Mouse (Mus musculus): ENCODE measurements at regions not wholly inside any gene's neighbourhood (a gene's known extent, or its start where the extent isn't known, plus 50 kb on each side); places are given as distances from the start of the nearest gene placed in this dataset.

- Histone ChIP-seq H3K4me2 (ENCODE audit: low read depth, low read length) (no peak overlapping the region), H3K36me3 (ENCODE audit: control insufficient read depth, insufficient read depth, low read length) (no peaks in the 10 kb centered on the region), H3K9me3 (ENCODE audit: control insufficient read depth, low read length) (0 out of 2 replicates have a peak, but pooled peaks cover 3% of the 10 kb centered on the region), H3K27ac (replicated peaks; ENCODE audit: low read depth, low read length) (no peak overlapping the region), H3K4me1 (ENCODE audit: control insufficient read depth, insufficient read depth, low read length) (no peaks in the 10 kb centered on the region), H3K4me3 (ENCODE audit: low read depth, low read length) (no peak overlapping the region), H3K27me3 (replicated peaks; ENCODE audit: control insufficient read depth, insufficient read depth, low read length) (no peaks in the 10 kb centered on the region), H3K9ac (ENCODE audit: low read depth, low read length) (no peak overlapping the region)
- 90% methylated on average over 4 of the region's 4 CpGs for WGBS
- no peak for DNase-seq (ENCODE audit: low spot score)
- no peak for ATAC-seq (ENCODE audit: low read depth)
These were observed 134.8 kb downstream of the Plk2 start for GRCm38 (mm10) chr13:110529624-110530023.

GRCm38 (mm10) chr13:110534320-110534764 lies 139.5 kb downstream of the Plk2 start:
- 45% methylated on average over 7 of the region's 7 CpGs for WGBS
- no peaks in the 10 kb centered on the region for H3K9me3 ChIP-seq (ENCODE audit: control insufficient read depth, low read length)
- ATAC-seq (ENCODE audit: low read depth) (no peak), DNase-seq (ENCODE audit: low spot score) (peak; percentile 39)
- no peak overlapping the region for H3K9ac ChIP-seq (ENCODE audit: low read depth, low read length)
- no peaks in the 10 kb centered on the region for H3K4me1 ChIP-seq (ENCODE audit: control insufficient read depth, insufficient read depth, low read length)
- H3K27me3 ChIP-seq (replicated peaks; ENCODE audit: control insufficient read depth, insufficient read depth, low read length): no peaks in the 10 kb centered on the region
- no peak overlapping the region for H3K4me2 ChIP-seq (ENCODE audit: low read depth, low read length)
- no peak overlapping the region for H3K27ac ChIP-seq (replicated peaks; ENCODE audit: low read depth, low read length)
- H3K4me3 ChIP-seq (ENCODE audit: low read depth, low read length): no peak overlapping the region
- H3K36me3 ChIP-seq (ENCODE audit: control insufficient read depth, insufficient read depth, low read length): no peaks in the 10 kb centered on the region

GRCm38 (mm10) chr13:110535785-110536184 lies 140.9 kb downstream of the Plk2 start:
- 68% methylated on average over 2 of the region's 2 CpGs for WGBS
- no peak for DNase-seq (ENCODE audit: low spot score)
- H3K27me3 ChIP-seq (replicated peaks; ENCODE audit: control insufficient read depth, insufficient read depth, low read length): no peaks in the 10 kb centered on the region
- H3K4me2 ChIP-seq (ENCODE audit: low read depth, low read length): no peak overlapping the region
- no peaks in the 10 kb centered on the region for H3K4me1 ChIP-seq (ENCODE audit: control insufficient read depth, insufficient read depth, low read length)
- no peaks in the 10 kb centered on the region for H3K36me3 ChIP-seq (ENCODE audit: control insufficient read depth, insufficient read depth, low read length)
- no peak for ATAC-seq (ENCODE audit: low read depth)
- H3K27ac ChIP-seq (replicated peaks; ENCODE audit: low read depth, low read length): no peak overlapping the region
- H3K9ac ChIP-seq (ENCODE audit: low read depth, low read length): no peak overlapping the region
- no peak overlapping the region for H3K4me3 ChIP-seq (ENCODE audit: low read depth, low read length)
- no peaks in the 10 kb centered on the region for H3K9me3 ChIP-seq (ENCODE audit: control insufficient read depth, low read length)

GRCm38 (mm10) chr13:110537960-110538463 lies 143.2 kb downstream of the Plk2 start:
- peak; percentile 46 for DNase-seq (ENCODE audit: low spot score)
- ATAC-seq (ENCODE audit: low read depth): no peak
- no peak overlapping the region for H3K9ac ChIP-seq (ENCODE audit: low read depth, low read length)
- no peak overlapping the region for H3K27ac ChIP-seq (replicated peaks; ENCODE audit: low read depth, low read length)
- no peak overlapping the region for H3K4me3 ChIP-seq (ENCODE audit: low read depth, low read length)
- H3K27me3 ChIP-seq (replicated peaks; ENCODE audit: control insufficient read depth, insufficient read depth, low read length): no peaks in the 10 kb centered on the region
- H3K4me1 ChIP-seq (ENCODE audit: control insufficient read depth, insufficient read depth, low read length): no peaks in the 10 kb centered on the region
- 48% methylated on average over 7 of the region's 7 CpGs for WGBS
- no peak overlapping the region for H3K4me2 ChIP-seq (ENCODE audit: low read depth, low read length)
- no peaks in the 10 kb centered on the region for H3K36me3 ChIP-seq (ENCODE audit: control insufficient read depth, insufficient read depth, low read length)
- no peaks in the 10 kb centered on the region for H3K9me3 ChIP-seq (ENCODE audit: control insufficient read depth, low read length)

- no peaks in the 10 kb centered on the region for H3K36me3 ChIP-seq (ENCODE audit: control insufficient read depth, insufficient read depth, low read length)
- no peaks in the 10 kb centered on the region for H3K4me1 ChIP-seq (ENCODE audit: control insufficient read depth, insufficient read depth, low read length)
- no peaks in the 10 kb centered on the region for H3K27me3 ChIP-seq (replicated peaks; ENCODE audit: control insufficient read depth, insufficient read depth, low read length)
- no peak overlapping the region for H3K9ac ChIP-seq (ENCODE audit: low read depth, low read length)
- WGBS: 71% methylated on average over 13 of the region's 13 CpGs
- H3K4me3 ChIP-seq (ENCODE audit: low read depth, low read length): no peak overlapping the region
- ATAC-seq (ENCODE audit: low read depth): no peak
- no peaks in the 10 kb centered on the region for H3K9me3 ChIP-seq (ENCODE audit: control insufficient read depth, low read length)
- no peak overlapping the region for H3K4me2 ChIP-seq (ENCODE audit: low read depth, low read length)
- H3K27ac ChIP-seq (replicated peaks; ENCODE audit: low read depth, low read length): no peak overlapping the region
- DNase-seq (ENCODE audit: low spot score): peak; percentile 26
These were observed 145.9 kb downstream of the Plk2 start for GRCm38 (mm10) chr13:110540543-110541265.

- Histone ChIP-seq H3K4me2 (ENCODE audit: low read depth, low read length) (no peak overlapping the region), H3K4me3 (ENCODE audit: low read depth, low read length) (no peak overlapping the region), H3K27ac (replicated peaks; ENCODE audit: low read depth, low read length) (no peak overlapping the region), H3K9me3 (ENCODE audit: control insufficient read depth, low read length) (no peaks in the 10 kb centered on the region), H3K4me1 (ENCODE audit: control insufficient read depth, insufficient read depth, low read length) (no peaks in the 10 kb centered on the region), H3K27me3 (replicated peaks; ENCODE audit: control insufficient read depth, insufficient read depth, low read length) (no peaks in the 10 kb centered on the region), H3K9ac (ENCODE audit: low read depth, low read length) (no peak overlapping the region), H3K36me3 (ENCODE audit: control insufficient read depth, insufficient read depth, low read length) (no peaks in the 10 kb centered on the region)
- ATAC-seq (ENCODE audit: low read depth) (no peak), DNase-seq (ENCODE audit: low spot score) (no peak)
- 70% methylated on average over 5 of the region's 5 CpGs for WGBS
These were observed 146.7 kb downstream of the Plk2 start for GRCm38 (mm10) chr13:110541288-110542148.

- DNase-seq (ENCODE audit: low spot score): no peak
- H3K36me3 ChIP-seq (ENCODE audit: control insufficient read depth, insufficient read depth, low read length): no peaks in the 10 kb centered on the region
- no peak for ATAC-seq (ENCODE audit: low read depth)
- no peaks in the 10 kb centered on the region for H3K9me3 ChIP-seq (ENCODE audit: control insufficient read depth, low read length)
- H3K9ac ChIP-seq (ENCODE audit: low read depth, low read length): no peak overlapping the region
- 91% methylated on average over 5 of the region's 5 CpGs for WGBS
- H3K4me3 ChIP-seq (ENCODE audit: low read depth, low read length): no peak overlapping the region
- H3K27ac ChIP-seq (replicated peaks; ENCODE audit: low read depth, low read length): no peak overlapping the region
- no peaks in the 10 kb centered on the region for H3K27me3 ChIP-seq (replicated peaks; ENCODE audit: control insufficient read depth, insufficient read depth, low read length)
- no peaks in the 10 kb centered on the region for H3K4me1 ChIP-seq (ENCODE audit: control insufficient read depth, insufficient read depth, low read length)
- no peak overlapping the region for H3K4me2 ChIP-seq (ENCODE audit: low read depth, low read length)
These were observed 147.6 kb downstream of the Plk2 start for GRCm38 (mm10) chr13:110542303-110543065.

- H3K9me3 ChIP-seq (ENCODE audit: control insufficient read depth, low read length): no peaks in the 10 kb centered on the region
- WGBS: 66% methylated on average over 6 of the region's 6 CpGs
- H3K4me2 ChIP-seq (ENCODE audit: low read depth, low read length): no peak overlapping the region
- no peak overlapping the region for H3K9ac ChIP-seq (ENCODE audit: low read depth, low read length)
- no peak overlapping the region for H3K4me3 ChIP-seq (ENCODE audit: low read depth, low read length)
- no peaks in the 10 kb centered on the region for H3K27me3 ChIP-seq (replicated peaks; ENCODE audit: control insufficient read depth, insufficient read depth, low read length)
- ATAC-seq (ENCODE audit: low read depth) (no peak), DNase-seq (ENCODE audit: low spot score) (no peak)
- H3K4me1 ChIP-seq (ENCODE audit: control insufficient read depth, insufficient read depth, low read length): no peaks in the 10 kb centered on the region
- H3K27ac ChIP-seq (replicated peaks; ENCODE audit: low read depth, low read length): no peak overlapping the region
- H3K36me3 ChIP-seq (ENCODE audit: control insufficient read depth, insufficient read depth, low read length): no peaks in the 10 kb centered on the region
These were observed 150.6 kb downstream of the Plk2 start for GRCm38 (mm10) chr13:110545454-110545853.
